Mouse (Mus musculus) neural tube, embryonic 13.5 days (tissue): ENCODE results near the gene Tesk2. TPM values are rescaled to one million over a fixed set of nuclear protein-coding genes. Genes with fewer than 3 reads are reported as not detected.
"Not testable (repeated sequence)": the region's sequence is repeated elsewhere in the genome, so short reads cannot be mapped to it uniquely, and the experiment has no call there.

Experiments
- ATAC-seq: fragments of 200-750 bp; cut with Nextera tagmentation; 2 replicates; pipeline ENCODE4 v1.8.0; 2017; ENCODE audit warnings: low read depth, mild to moderate bottlenecking, moderate TSS enrichment, moderate library complexity
- H3K27ac ChIP-seq: fragments of 300-500 bp; sonication (generic); replicated peaks from 2 replicates; pipeline ENCODE4 v1.5.1; 2015; ENCODE audit warnings: moderate library complexity, mild to moderate bottlenecking, inconsistent platforms
- H3K27me3 ChIP-seq: fragments of 300-500 bp; sonication (generic); 2 replicates; pipeline ENCODE4 v1.6.1; 2015; ENCODE audit warnings: mild to moderate bottlenecking, inconsistent platforms
- H3K36me3 ChIP-seq: fragments of 300-500 bp; sonication (generic); 2 replicates; pipeline ENCODE4 v1.6.1; 2015; ENCODE audit warnings: mild to moderate bottlenecking, inconsistent platforms
- H3K4me1 ChIP-seq: fragments of 300-500 bp; sonication (generic); replicated peaks from 2 replicates; pipeline ENCODE4 v1.6.1; 2015; ENCODE audit warnings: inconsistent platforms
- H3K4me2 ChIP-seq: fragments of 300-500 bp; sonication (generic); 2 replicates; pipeline ENCODE4 v1.6.1; 2015; ENCODE audit warnings: inconsistent platforms, mild to moderate bottlenecking, moderate library complexity
- H3K4me3 ChIP-seq: fragments of 300-500 bp; sonication (generic); 2 replicates; pipeline ENCODE4 v1.5.1; 2015; ENCODE audit warnings: mild to moderate bottlenecking, inconsistent platforms
- H3K9ac ChIP-seq: fragments of 300-500 bp; sonication (generic); 2 replicates; pipeline ENCODE4 v1.6.1; 2015; ENCODE audit warnings: moderate library complexity, mild to moderate bottlenecking, inconsistent platforms
- H3K9me3 ChIP-seq: fragments of 300-500 bp; sonication (generic); 2 replicates; pipeline ENCODE4 v1.6.1; 2016; ENCODE audit warnings: inconsistent platforms
- WGBS: fragments of 180-500 bp; shearing (Covaris S2); methylation state at CpG from one replicate; pipeline ENCODE4 v1.1.7; 2015; 5-methylcytosine and 5-hydroxymethylcytosine counted together
- polyA plus RNA-seq: library from polyadenylated mRNA; unstranded; fragments of >200 nt; fragmentation: Nextera tagmentation; extraction: Ambion mirVana; gene quantifications from 2 replicates; pipeline ENCODE4 v1.2.1, GENCODE M21; 2015

Tesk2 gene
- polyA plus RNA-seq, result 3.0 and 4.0 TPM in 2 replicates

GRCm38 (mm10) chr4:116720343-116721097 lies at the start of gene Tesk2:
Gene Tesk2, plus strand, starts transcription at chr4:116720948.
- no peaks in the 10 kb centered on the region for H3K9me3 ChIP-seq
- peaks cover 10% of the 10 kb centered on the region; the same call in 1 of the 2 replicates for H3K27me3 ChIP-seq
- WGBS, result under 1% methylated on average over 29 of the region's 34 CpGs
- H3K27ac ChIP-seq, result peak within 1 kb of the TSS; percentile 79
- peak; percentile 98 for ATAC-seq
- peaks cover 20% of the 10 kb centered on the region for H3K4me1 ChIP-seq
- peak within 1 kb of the TSS; percentile 95 for H3K4me2 ChIP-seq
- H3K36me3 ChIP-seq, result no peaks in the 10 kb centered on the region
- H3K9ac ChIP-seq, result peak within 1 kb of the TSS; percentile 87
- H3K4me3 ChIP-seq, result peak within 1 kb of the TSS; percentile 87

GRCm38 (mm10) chr4:116672785-116673184 lies 48.0 kb upstream of the Tesk2 start:
- no peak for ATAC-seq
- no peak overlapping the region for H3K27ac ChIP-seq
- H3K9ac ChIP-seq, result no peak overlapping the region
- 83% methylated on average over 2 of the region's 2 CpGs for WGBS
- no peak overlapping the region for H3K4me3 ChIP-seq
- H3K4me2 ChIP-seq, result no peak overlapping the region
- no peaks in the 10 kb centered on the region for H3K9me3 ChIP-seq
- no peaks in the 10 kb centered on the region for H3K36me3 ChIP-seq
- H3K27me3 ChIP-seq, result no peaks in the 10 kb centered on the region
- H3K4me1 ChIP-seq, result no peaks in the 10 kb centered on the region

- H3K4me1 ChIP-seq, H3K4me2 ChIP-seq, ATAC-seq, H3K4me3 ChIP-seq, H3K9me3 ChIP-seq, H3K27me3 ChIP-seq, H3K9ac ChIP-seq, H3K27ac ChIP-seq, H3K36me3 ChIP-seq: not testable (repeated sequence)
- 88% methylated on average over 6 of the region's 6 CpGs for WGBS
These were observed 46.0 kb upstream of the Tesk2 start for GRCm38 (mm10) chr4:116674761-116675160.

- Histone ChIP-seq H3K27ac (no peak overlapping the region), H3K4me1 (no peaks in the 10 kb centered on the region), H3K36me3 (no peaks in the 10 kb centered on the region), H3K27me3 (no peaks in the 10 kb centered on the region), H3K4me2 (no peak overlapping the region), H3K9ac (no peak overlapping the region), H3K9me3 (no peaks in the 10 kb centered on the region), H3K4me3 (no peak overlapping the region)
- ATAC-seq, result no peak
- WGBS, result 82% methylated on average over 3 of the region's 3 CpGs
These were observed 44.7 kb upstream of the Tesk2 start for GRCm38 (mm10) chr4:116676027-116676426.

- Histone ChIP-seq H3K9ac (no peak overlapping the region), H3K27me3 (no peaks in the 10 kb centered on the region), H3K9me3 (no peaks in the 10 kb centered on the region), H3K27ac (no peak overlapping the region), H3K4me3 (no peak overlapping the region), H3K4me1 (no peaks in the 10 kb centered on the region), H3K36me3 (no peaks in the 10 kb centered on the region), H3K4me2 (no peak overlapping the region)
- ATAC-seq, result no peak
- whole genome bisulfite sequencing, result 83% methylated on average over 1 of the region's 1 CpGs
These were observed 42.9 kb upstream of the Tesk2 start for GRCm38 (mm10) chr4:116677808-116678207.

GRCm38 (mm10) chr4:116679141-116679540 lies 41.6 kb upstream of the Tesk2 start:
- ATAC-seq, result no peak
- H3K4me2 ChIP-seq, result no peak overlapping the region
- H3K4me1 ChIP-seq, result no peaks in the 10 kb centered on the region
- H3K9me3 ChIP-seq, result no peaks in the 10 kb centered on the region
- H3K27ac ChIP-seq, result no peak overlapping the region
- no peaks in the 10 kb centered on the region for H3K27me3 ChIP-seq
- H3K9ac ChIP-seq, result no peak overlapping the region
- 75% methylated on average over 5 of the region's 5 CpGs for WGBS
- no peak overlapping the region for H3K4me3 ChIP-seq
- H3K36me3 ChIP-seq, result no peaks in the 10 kb centered on the region

GRCm38 (mm10) chr4:116680521-116680920 lies 40.2 kb upstream of the Tesk2 start:
- ATAC-seq, H3K9me3 ChIP-seq, H3K36me3 ChIP-seq, H3K4me3 ChIP-seq, H3K27ac ChIP-seq, H3K4me1 ChIP-seq, H3K27me3 ChIP-seq, H3K4me2 ChIP-seq, H3K9ac ChIP-seq: not testable (repeated sequence)
- 93% methylated on average over 4 of the region's 4 CpGs for WGBS

- Histone ChIP-seq H3K9me3 (no peaks in the 10 kb centered on the region), H3K9ac (no peak overlapping the region), H3K4me1 (peaks cover 16% of the 10 kb centered on the region), H3K27me3 (no peaks in the 10 kb centered on the region), H3K4me2 (no peak overlapping the region), H3K27ac (no peak overlapping the region), H3K36me3 (peaks cover 11% of the 10 kb centered on the region; the same call in 1 of the 2 replicates), H3K4me3 (no peak overlapping the region)
- WGBS, result 92% methylated on average over 4 of the region's 4 CpGs
- no peak for ATAC-seq
These were observed 36.8 kb upstream of the Tesk2 start for GRCm38 (mm10) chr4:116683957-116684356.

GRCm38 (mm10) chr4:116684665-116685064 lies 36.1 kb upstream of the Tesk2 start:
- H3K27ac ChIP-seq, result peak overlapping the region; percentile 88
- H3K4me1 ChIP-seq, result peaks cover 16% of the 10 kb centered on the region
- no peaks in the 10 kb centered on the region for H3K9me3 ChIP-seq
- ATAC-seq, result no peak
- peak overlapping the region; percentile 81 for H3K4me2 ChIP-seq
- peak overlapping the region; percentile 73; the same call in 1 of the 2 replicates for H3K9ac ChIP-seq
- peak overlapping the region; percentile 68; the same call in 1 of the 2 replicates for H3K4me3 ChIP-seq
- H3K36me3 ChIP-seq, result peaks cover 15% of the 10 kb centered on the region
- no peaks in the 10 kb centered on the region for H3K27me3 ChIP-seq
- WGBS, result 87% methylated on average over 2 of the region's 2 CpGs

GRCm38 (mm10) chr4:116685402-116686061 lies 35.2 kb upstream of the Tesk2 start, which contains the start of gene Prdx1:
Gene Prdx1, plus strand, starts transcription at chr4:116685544.
- H3K9ac ChIP-seq, result peak within 1 kb of the TSS; percentile 73
- peak within 1 kb of the TSS; percentile 88 for H3K27ac ChIP-seq
- H3K27me3 ChIP-seq, result no peaks in the 10 kb centered on the region
- H3K4me3 ChIP-seq, result peak within 1 kb of the TSS; percentile 68
- no peaks in the 10 kb centered on the region for H3K9me3 ChIP-seq
- WGBS, result under 1% methylated on average over 56 of the region's 56 CpGs
- ATAC-seq, result peak; percentile 96
- H3K36me3 ChIP-seq, result peaks cover 15% of the 10 kb centered on the region
- peaks cover 16% of the 10 kb centered on the region for H3K4me1 ChIP-seq
- peak within 1 kb of the TSS; percentile 81 for H3K4me2 ChIP-seq

- no peak for ATAC-seq
- peaks cover 22% of the 10 kb centered on the region for H3K36me3 ChIP-seq
These were observed 33.7 kb upstream of the Tesk2 start for GRCm38 (mm10) chr4:116687041-116687440.

GRCm38 (mm10) chr4:116689309-116689876 lies 31.4 kb upstream of the Tesk2 start:
- ATAC-seq, result no peak
- Histone ChIP-seq H3K36me3 (peaks cover 43% of the 10 kb centered on the region), H3K27me3 (no peaks in the 10 kb centered on the region), H3K9ac (no peak overlapping the region), H3K27ac (no peak overlapping the region), H3K4me3 (no peak overlapping the region), H3K4me1 (peaks cover 16% of the 10 kb centered on the region), H3K9me3 (no peaks in the 10 kb centered on the region), H3K4me2 (no peak overlapping the region)
- WGBS, result 91% methylated on average over 4 of the region's 4 CpGs

More at GRCm38 (mm10) chr4:116687041-116687440, 33.7 kb upstream of the Tesk2 start:
- H3K9ac ChIP-seq, result peak overlapping the region; percentile 73; the same call in 1 of the 2 replicates
- 26% methylated on average over 1 of the region's 1 CpGs for WGBS
- H3K4me3 ChIP-seq, result peak overlapping the region; percentile 68
- H3K27me3 ChIP-seq, result no peaks in the 10 kb centered on the region
- H3K9me3 ChIP-seq, result no peaks in the 10 kb centered on the region
- H3K4me1 ChIP-seq, result peaks cover 16% of the 10 kb centered on the region
- peak overlapping the region; percentile 81 for H3K4me2 ChIP-seq
- H3K27ac ChIP-seq, result no peak overlapping the region
